Mouse (Mus musculus) MEL (cell line): ENCODE data around the gene Cep41. TPM values are rescaled to one million over a fixed set of nuclear protein-coding genes. Genes with fewer than 3 reads are reported as not detected.
A peak's percentile ranks its signal among the peaks of the same experiment; 100 is the strongest.

ENCODE experiments used
- DNase-seq: peaks from one replicate; pipeline ENCODE4 v3.0.0; 2011; ENCODE audit warnings: low read depth, low spot score
- H3K27ac ChIP-seq: 2 replicates; pipeline ENCODE4 v1.5.1; 2012; ENCODE audit warnings: low read depth, mild to moderate bottlenecking, control low read depth, low read length, moderate library complexity; ENCODE audit not compliant: control insufficient read depth
- H3K27me3 ChIP-seq, 2 experiments: fragments of 150-350 bp in 1 of 2; sonication (generic) in 1 of 2; 2 replicates each; pipeline ENCODE4 v1.6.1; 2012; ENCODE audit warnings: low read length in 2 of 2, mild to moderate bottlenecking in 2 of 2, improper control_type of control experiment in 1 of 2, moderate library complexity in 1 of 2; ENCODE audit not compliant: insufficient read depth in 2 of 2, control insufficient read depth in 1 of 2
- H3K36me3 ChIP-seq, 2 experiments: 2 replicates each; pipeline ENCODE4 v1.6.1; 2012 to 2014; ENCODE audit warnings: low read length in 2 of 2, improper control_type of control experiment in 1 of 2, inconsistent platforms in 1 of 2, mild to moderate bottlenecking in 1 of 2; ENCODE audit not compliant: insufficient read depth in 2 of 2, control insufficient read depth in 1 of 2
- H3K4me1 ChIP-seq, 2 experiments: fragments of 150-350 bp in 1 of 2; sonication (generic) in 1 of 2; 2 replicates each; pipeline ENCODE4 v1.6.1; 2012; ENCODE audit warnings: low read length in 2 of 2, improper control_type of control experiment in 1 of 2, mild to moderate bottlenecking in 1 of 2; ENCODE audit not compliant: insufficient read depth in 2 of 2, control insufficient read depth in 1 of 2
- H3K4me3 ChIP-seq, 2 experiments: fragments of 150-350 bp in 1 of 2; sonication (generic) in 1 of 2; 2 replicates each; pipeline ENCODE4 v1.5.1; 2012; ENCODE audit warnings: low read depth in 2 of 2, low read length in 2 of 2, mild to moderate bottlenecking in 2 of 2, moderate library complexity in 2 of 2, control low read depth in 1 of 2, improper control_type of control experiment in 1 of 2; ENCODE audit not compliant: control insufficient read depth in 1 of 2, insufficient read depth in 1 of 2
- H3K79me2 ChIP-seq: 2 replicates; pipeline ENCODE4 v1.6.1; 2012; ENCODE audit warnings: mild to moderate bottlenecking, low read length, moderate library complexity; ENCODE audit not compliant: control insufficient read depth, poor library complexity, insufficient read depth
- H3K9ac ChIP-seq: 2 replicates; pipeline ENCODE4 v1.6.1; 2012; ENCODE audit warnings: low read depth, mild to moderate bottlenecking, control low read depth, low read length, moderate library complexity; ENCODE audit not compliant: control insufficient read depth, poor library complexity, severe bottlenecking
- H3K9me3 ChIP-seq: fragments of 150-350 bp; sonication (generic); replicated peaks from 2 replicates; pipeline ENCODE4 v1.6.1; 2012; ENCODE audit warnings: mild to moderate bottlenecking, low read length, improper control_type of control experiment, moderate library complexity; ENCODE audit not compliant: insufficient read depth
- BHLHE40 ChIP-seq: IDR thresholded peaks from 2 replicates; pipeline ENCODE4 v1.6.1; 2012; ENCODE audit warnings: low read depth, mild to moderate bottlenecking, inconsistent platforms, low read length, improper control_type of control experiment, borderline replicate concordance
- CHD1 ChIP-seq: IDR thresholded peaks from 2 replicates; pipeline ENCODE4 v1.6.1; 2012; ENCODE audit warnings: low read depth, mild to moderate bottlenecking, inconsistent platforms, low read length, improper control_type of control experiment
- CHD2 ChIP-seq: IDR thresholded peaks from 2 replicates; pipeline ENCODE4 v1.6.1; 2011; ENCODE audit warnings: low read length, improper control_type of control experiment
- CTCF ChIP-seq, 3 experiments: IDR thresholded peaks in 2 of 3; conservative IDR thresholded peaks in 1 of 3; 2 replicates each; pipeline ENCODE4 v1.5.1; 2011 to 2012; ENCODE audit warnings: low read length in 3 of 3, low read depth in 2 of 3, mild to moderate bottlenecking in 2 of 3, improper control_type of control experiment in 1 of 3, inconsistent platforms in 1 of 3, mixed read lengths in 1 of 3, moderate library complexity in 1 of 3; ENCODE audit not compliant: control insufficient read depth in 1 of 3, insufficient read depth in 1 of 3, poor library complexity in 1 of 3, severe bottlenecking in 1 of 3
- E2F4 ChIP-seq: IDR thresholded peaks from 2 replicates; pipeline ENCODE4 v1.6.1; 2011; ENCODE audit warnings: low read depth, low read length, improper control_type of control experiment, borderline replicate concordance
- ELF1 ChIP-seq: IDR thresholded peaks from 2 replicates; pipeline ENCODE4 v1.6.1; 2014; ENCODE audit warnings: low read depth, mild to moderate bottlenecking, inconsistent platforms, low read length, improper control_type of control experiment, moderate library complexity
- EP300 ChIP-seq, 2 experiments: IDR thresholded peaks; 2 replicates each; pipeline ENCODE4 v1.6.1; 2011; ENCODE audit warnings: improper control_type of control experiment in 2 of 2, low read length in 2 of 2, low read depth in 1 of 2, mild to moderate bottlenecking in 1 of 2
- ETS1 ChIP-seq: IDR thresholded peaks from 2 replicates; pipeline ENCODE4 v1.6.1; 2012; ENCODE audit warnings: low read depth, mild to moderate bottlenecking, inconsistent platforms, low read length, improper control_type of control experiment, moderate library complexity
- GABPA ChIP-seq: IDR thresholded peaks from 2 replicates; pipeline ENCODE4 v1.6.1; 2012; ENCODE audit warnings: low read depth, mild to moderate bottlenecking, inconsistent platforms, low read length, improper control_type of control experiment, moderate library complexity
- GATA1 ChIP-seq: IDR thresholded peaks from 2 replicates; pipeline ENCODE4 v1.6.1; 2011; ENCODE audit warnings: low read depth, low read length, improper control_type of control experiment
- JUND ChIP-seq: IDR thresholded peaks from 2 replicates; pipeline ENCODE4 v1.6.1; 2011; ENCODE audit warnings: low read depth, mild to moderate bottlenecking, improper control_type of control experiment, low read length
- KAT2A ChIP-seq: conservative IDR thresholded peaks from 2 replicates; pipeline ENCODE4 v1.6.1; 2012; ENCODE audit warnings: low read depth, low read length, improper control_type of control experiment, inconsistent platforms
- MAFK ChIP-seq: IDR thresholded peaks from 2 replicates; pipeline ENCODE4 v1.6.1; 2011; ENCODE audit warnings: low read depth, mild to moderate bottlenecking, low read length, improper control_type of control experiment, borderline replicate concordance
- MAX ChIP-seq: IDR thresholded peaks from 2 replicates; pipeline ENCODE4 v1.6.1; 2011; ENCODE audit warnings: low read length, improper control_type of control experiment
- MEF2A ChIP-seq: IDR thresholded peaks from 2 replicates; pipeline ENCODE4 v1.6.1; 2014; ENCODE audit warnings: low read depth, mild to moderate bottlenecking, inconsistent platforms, low read length, improper control_type of control experiment; ENCODE audit not compliant: poor library complexity, insufficient replicate concordance, severe bottlenecking; ENCODE audit errors: extremely low read depth
- MXI1 ChIP-seq: IDR thresholded peaks from 2 replicates; pipeline ENCODE4 v1.6.1; 2011; ENCODE audit warnings: mild to moderate bottlenecking, low read depth, low read length, improper control_type of control experiment
- MYB ChIP-seq: IDR thresholded peaks from 2 replicates; pipeline ENCODE4 v1.6.1; 2011; ENCODE audit warnings: mild to moderate bottlenecking, low read depth, low read length, improper control_type of control experiment
- MYC ChIP-seq: IDR thresholded peaks from 2 replicates; pipeline ENCODE4 v1.6.1; 2011; ENCODE audit warnings: low read depth, mild to moderate bottlenecking, low read length, improper control_type of control experiment, moderate library complexity
- NELFE ChIP-seq: IDR thresholded peaks from 2 replicates; pipeline ENCODE4 v1.6.1; 2011; ENCODE audit warnings: low read depth, low read length, improper control_type of control experiment
- NRF1 ChIP-seq: IDR thresholded peaks from 2 replicates; pipeline ENCODE4 v1.6.1; 2014; ENCODE audit warnings: low read depth, mild to moderate bottlenecking, inconsistent platforms, low read length, improper control_type of control experiment, moderate library complexity; ENCODE audit not compliant: poor library complexity, insufficient read depth, severe bottlenecking
- POLR2A ChIP-seq, 2 experiments: IDR thresholded peaks; 2 replicates each; pipeline ENCODE4 v1.6.1; 2011 to 2012; ENCODE audit warnings: low read length in 2 of 2, mild to moderate bottlenecking in 2 of 2, control low read depth in 1 of 2, improper control_type of control experiment in 1 of 2, low read depth in 1 of 2, moderate library complexity in 1 of 2; ENCODE audit not compliant: control insufficient read depth in 1 of 2, insufficient read depth in 1 of 2, poor library complexity in 1 of 2
- POLR2AphosphoS2 ChIP-seq: IDR thresholded peaks from 2 replicates; pipeline ENCODE4 v1.6.1; 2011; ENCODE audit warnings: low read length, improper control_type of control experiment
- POLR2AphosphoS5 ChIP-seq: IDR thresholded peaks from 2 replicates; pipeline ENCODE4 v1.6.1; 2012; ENCODE audit warnings: low read depth, borderline replicate concordance, mild to moderate bottlenecking, inconsistent platforms, low read length, moderate library complexity, mixed read lengths
- RAD21 ChIP-seq: IDR thresholded peaks from 2 replicates; pipeline ENCODE4 v1.6.1; 2011; ENCODE audit warnings: mild to moderate bottlenecking, low read depth, low read length, improper control_type of control experiment
- RCOR1 ChIP-seq: IDR thresholded peaks from 2 replicates; pipeline ENCODE4 v1.6.1; 2012; ENCODE audit warnings: low read depth, mild to moderate bottlenecking, inconsistent platforms, low read length, improper control_type of control experiment
- SIN3A ChIP-seq: IDR thresholded peaks from 2 replicates; pipeline ENCODE4 v1.6.1; 2012; ENCODE audit warnings: low read length, improper control_type of control experiment, inconsistent platforms
- TAL1 ChIP-seq: IDR thresholded peaks from 2 replicates; pipeline ENCODE4 v1.6.1; 2012; ENCODE audit warnings: mild to moderate bottlenecking, inconsistent platforms, low read length, moderate library complexity, mixed read lengths
- TBP ChIP-seq: IDR thresholded peaks from 2 replicates; pipeline ENCODE4 v1.8.0; 2011; ENCODE audit warnings: low read depth, low read length, improper control_type of control experiment
- TCF12 ChIP-seq: IDR thresholded peaks from 2 replicates; pipeline ENCODE4 v1.6.1; 2014; ENCODE audit warnings: low read depth, mild to moderate bottlenecking, inconsistent platforms, low read length, improper control_type of control experiment, moderate library complexity
- UBTF ChIP-seq: IDR thresholded peaks from 2 replicates; pipeline ENCODE4 v1.6.1; 2012; ENCODE audit warnings: low read depth, mild to moderate bottlenecking, inconsistent platforms, low read length, improper control_type of control experiment, moderate library complexity, borderline replicate concordance; ENCODE audit not compliant: insufficient read depth
- USF1 ChIP-seq: IDR thresholded peaks from 2 replicates; pipeline ENCODE4 v1.6.1; 2014; ENCODE audit warnings: low read depth, mild to moderate bottlenecking, inconsistent platforms, low read length, improper control_type of control experiment, moderate library complexity
- USF2 ChIP-seq, 2 experiments: IDR thresholded peaks; 2 replicates each; pipeline ENCODE4 v1.6.1; 2011 to 2012; ENCODE audit warnings: improper control_type of control experiment in 2 of 2, low read length in 2 of 2, borderline replicate concordance in 1 of 2, inconsistent platforms in 1 of 2, low read depth in 1 of 2, mild to moderate bottlenecking in 1 of 2; ENCODE audit not compliant: insufficient read depth in 1 of 2
- ZC3H11A ChIP-seq: IDR thresholded peaks from 2 replicates; pipeline ENCODE4 v1.6.1; 2012; ENCODE audit warnings: low read depth, mild to moderate bottlenecking, inconsistent platforms, low read length, improper control_type of control experiment
- ZMIZ1 ChIP-seq: IDR thresholded peaks from 2 replicates; pipeline ENCODE4 v1.6.1; 2012; ENCODE audit warnings: low read depth, mild to moderate bottlenecking, inconsistent platforms, low read length, improper control_type of control experiment, moderate library complexity
- polyA plus RNA-seq, 2 experiments: library from polyadenylated mRNA; stranded (reverse) in 1 of 2; unstranded in 1 of 2; fragments of >175 nt in 1 of 2; fragments of >200 nt in 1 of 2; gene quantifications; 2 replicates each; pipeline versions ENCODE4 v1.2.1 to v1.2.4; 2012; ENCODE audit warnings: low replicate concordance in 2 of 2, low read depth in 1 of 2; ENCODE audit not compliant: insufficient read length in 2 of 2, insufficient read depth in 1 of 2, missing spikeins in 1 of 2
- total RNA-seq: library from RNA; depleted of rRNA; stranded (reverse); fragments of 300-350 nt; gene quantifications from 2 replicates; pipeline ENCODE4 v1.2.3, GENCODE M21; 2012

Gene Cep41
- total and polyA plus RNA-seq, 3 experiments, result 9.8 to 12.0 TPM; not detected in 1

DNA sequence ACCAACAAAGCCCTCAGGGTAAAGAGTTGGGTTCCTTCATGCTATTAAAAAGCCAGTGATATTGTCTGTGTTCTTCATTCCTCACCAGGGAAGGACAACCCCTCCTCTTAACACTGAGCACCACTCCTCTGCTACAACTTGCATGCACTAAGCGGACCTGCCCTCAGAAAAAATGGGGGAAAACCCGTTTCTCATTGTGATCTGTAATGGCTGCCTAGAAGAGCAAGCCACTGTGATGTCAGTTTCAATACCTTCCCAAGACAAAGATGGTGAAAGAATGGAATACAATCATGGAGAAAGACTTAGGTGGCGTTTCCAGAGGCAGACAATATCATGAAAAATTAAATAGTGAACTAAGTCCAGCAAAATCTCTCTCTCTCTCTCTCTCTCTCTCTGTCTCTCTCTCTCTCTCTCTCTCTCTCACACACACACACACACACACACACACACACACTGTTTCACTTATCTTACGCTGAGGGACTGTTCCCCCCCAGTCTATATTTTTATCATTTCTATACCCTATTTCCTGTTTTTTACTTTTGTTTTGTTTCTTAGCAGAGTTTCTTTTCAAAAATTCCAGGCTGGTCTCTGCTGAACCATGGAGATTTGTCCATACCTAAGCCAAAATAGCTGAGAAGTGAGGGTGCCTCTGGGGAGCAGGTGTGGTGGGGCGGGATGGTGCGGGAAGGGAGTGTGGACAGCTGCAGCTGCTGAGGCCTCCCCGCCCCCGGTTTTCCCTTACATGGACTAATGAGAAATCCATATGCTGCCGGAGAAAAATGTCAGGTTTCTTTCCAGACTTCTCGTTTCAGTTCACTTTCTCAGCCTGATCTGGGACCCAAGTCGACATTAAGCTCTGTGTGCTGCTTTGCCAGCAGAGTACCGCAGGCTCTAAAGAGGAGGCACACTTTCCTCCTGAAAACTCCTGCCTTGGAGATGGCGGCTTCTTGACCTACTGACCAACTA is 11.3 kb downstream of the Cep41 start:
- Histone ChIP-seq H3K36me3 (peaks cover 0 to 20% of the 10 kb centered on the region in 2 experiments; a peak in 2 of 4 replicates), H3K79me2 (no peaks in the 10 kb centered on the region), H3K27me3 (no peaks in the 10 kb centered on the region), H3K27ac (peak overlapping the region; percentile 84), H3K4me3 (peak overlapping the region; percentile 56 to 58), H3K9ac (peak overlapping the region; percentile 66), H3K4me1 (peaks cover 17 to 23% of the 10 kb centered on the region in 2 experiments), H3K9me3 (no peaks in the 10 kb centered on the region)
- peak; percentile 74 for DNase-seq
- peak; percentile 50; the same call in 1 of the 2 replicates for TF ChIP-seq POLR2AphosphoS2
- TF ChIP-seq CHD2, result peak; percentile 41; the same call in 1 of the 2 replicates
- TF ChIP-seq BHLHE40, result peak; percentile 67; the same call in 1 of the 2 replicates
- TF ChIP-seq GATA1, result peak; percentile 83
- TF ChIP-seq MAFK, result peak; percentile 49
- TF ChIP-seq MEF2A, result 0 out of 2 replicates have a peak, but pooled peaks have one; percentile 27
- peak; percentile 95 for TF ChIP-seq TCF12
- peak; percentile 91 for TF ChIP-seq ETS1
- TF ChIP-seq USF2 (IDR thresholded peaks at IDR 0.05; ENCODE audit: borderline replicate concordance in 1 of 2, insufficient read depth in 1 of 2, low read depth in 1 of 2, low read length in 2 of 2), result no peak
- TF ChIP-seq GABPA, result peak; percentile 31; the same call in 1 of the 2 replicates
- TF ChIP-seq MAX, result peak; percentile 26; the same call in 1 of the 2 replicates
- TF ChIP-seq CTCF (IDR thresholded peaks at IDR 0.05 in 2 of 3, conservative IDR thresholded peaks at IDR 0.05 in 1 of 3; ENCODE audit: control insufficient read depth in 1 of 3, insufficient read depth in 1 of 3, low read depth in 2 of 3, low read length in 3 of 3, poor library complexity in 1 of 3, severe bottlenecking in 1 of 3), result no peak
- TF ChIP-seq MYB, result no peak; the same call in 1 of the 2 replicates
- peak; percentile 90 for TF ChIP-seq RCOR1
- no peak for TF ChIP-seq USF1
- TF ChIP-seq SIN3A, result peak; percentile 86
- peak; percentile 92 to 95 for TF ChIP-seq EP300 (IDR thresholded peaks at IDR 0.05; ENCODE audit: low read depth in 1 of 2, low read length in 2 of 2)
- TF ChIP-seq RAD21, result no peak
- TF ChIP-seq POLR2A (IDR thresholded peaks at IDR 0.05; ENCODE audit: control insufficient read depth in 1 of 2, insufficient read depth in 1 of 2, low read depth in 1 of 2, low read length in 2 of 2, poor library complexity in 1 of 2), result no peak
- TF ChIP-seq E2F4, result no peak
- peak; percentile 49 for TF ChIP-seq MXI1
- TF ChIP-seq NRF1, result no peak
- 0 out of 2 replicates have a peak, but pooled peaks have one; percentile 80 for TF ChIP-seq CHD1
- no peak for TF ChIP-seq MYC
- no peak for TF ChIP-seq NELFE
- TF ChIP-seq ZC3H11A, result peak; percentile 15; the same call in 1 of the 2 replicates
- peak; percentile 73 for TF ChIP-seq TAL1
- peak; percentile 96 for TF ChIP-seq JUND
- no peak for TF ChIP-seq UBTF
- no peak for TF ChIP-seq POLR2AphosphoS5
- TF ChIP-seq ELF1, result peak; percentile 50; the same call in 1 of the 2 replicates
- TF ChIP-seq KAT2A, result 0 out of 2 replicates have a peak, but pooled peaks have one; percentile 30
- no peak for TF ChIP-seq TBP
- peak; percentile 49; the same call in 1 of the 2 replicates for TF ChIP-seq ZMIZ1
